Mouse (Mus musculus) ES-Bruce4 (cell line): ENCODE results near the gene Ccr1l1. TPM values are rescaled to one million over a fixed set of nuclear protein-coding genes. Genes with fewer than 3 reads are reported as not detected.

Experiments
- H3K27ac ChIP-seq: 2 replicates; pipeline ENCODE4 v1.5.1; 2012; ENCODE audit warnings: low read length, inconsistent platforms; ENCODE audit not compliant: insufficient read depth
- H3K27me3 ChIP-seq: 2 replicates; pipeline ENCODE4 v1.6.1; 2012; ENCODE audit warnings: mild to moderate bottlenecking, low read length, inconsistent platforms; ENCODE audit not compliant: control insufficient read depth, poor library complexity, insufficient read depth, severe bottlenecking
- H3K36me3 ChIP-seq: 2 replicates; pipeline ENCODE4 v1.6.1; 2012; ENCODE audit warnings: inconsistent platforms, mild to moderate bottlenecking, low read length, moderate library complexity; ENCODE audit not compliant: control insufficient read depth, poor library complexity, insufficient read depth, severe bottlenecking
- H3K4me1 ChIP-seq: one replicate; pipeline ENCODE4 v1.8.1; 2011; ENCODE audit warnings: low read length; ENCODE audit not compliant: control insufficient read depth, insufficient read depth
- H3K4me3 ChIP-seq: 2 replicates; pipeline ENCODE4 v1.5.1; 2011; ENCODE audit warnings: low read depth, mild to moderate bottlenecking, low read length
- H3K9ac ChIP-seq: 2 replicates; pipeline ENCODE4 v1.6.1; 2012; ENCODE audit warnings: low read depth, mild to moderate bottlenecking, inconsistent platforms; ENCODE audit not compliant: poor library complexity, severe bottlenecking
- H3K9me3 ChIP-seq: replicated peaks from 2 replicates; pipeline ENCODE4 v1.6.1; 2012; ENCODE audit warnings: mild to moderate bottlenecking, low read length, inconsistent platforms; ENCODE audit not compliant: control insufficient read depth, poor library complexity, insufficient read depth, severe bottlenecking
- CTCF ChIP-seq: IDR thresholded peaks from one replicate; pipeline ENCODE4 v1.8.1; 2011; ENCODE audit warnings: low read depth, low read length
- EP300 ChIP-seq: IDR thresholded peaks from 2 replicates; pipeline ENCODE4 v1.6.1; 2011; ENCODE audit warnings: low read depth, low read length; ENCODE audit not compliant: insufficient read depth
- POLR2A ChIP-seq: IDR thresholded peaks from one replicate; pipeline ENCODE4 v1.8.1; 2011; ENCODE audit warnings: low read length; ENCODE audit not compliant: insufficient read depth
- polyA plus RNA-seq: library from polyadenylated mRNA; stranded (reverse); fragments of >200 nt; gene quantifications from 2 replicates; pipeline ENCODE4 v1.2.4, GENCODE M21; 2011; ENCODE audit warnings: low read depth; ENCODE audit not compliant: missing spikeins, insufficient read depth, insufficient read length

Ccr1l1 gene
- polyA plus RNA-seq, 1 experiment, result not detected

GRCm38 (mm10) chr9:123933716-123934445 lies 44.3 kb downstream of the Ccr1l1 start:
- H3K36me3 ChIP-seq, result no peaks in the 10 kb centered on the region
- H3K27ac ChIP-seq, result no peak overlapping the region
- H3K9me3 ChIP-seq, result no peaks in the 10 kb centered on the region
- H3K4me1 ChIP-seq, result no peaks in the 10 kb centered on the region
- H3K4me3 ChIP-seq, result no peak overlapping the region
- H3K9ac ChIP-seq, result no peak overlapping the region
- H3K27me3 ChIP-seq, result no peaks in the 10 kb centered on the region; the same call in 1 of the 2 replicates
- TF ChIP-seq POLR2A (no peak), CTCF (no peak), EP300 (no peak)

- H3K4me1 ChIP-seq, result peaks cover under 1% of the 10 kb centered on the region
- H3K9me3 ChIP-seq, result no peaks in the 10 kb centered on the region
- H3K9ac ChIP-seq, result no peak overlapping the region
- H3K4me3 ChIP-seq, result no peak overlapping the region
- no peaks in the 10 kb centered on the region; the same call in 1 of the 2 replicates for H3K27me3 ChIP-seq
- no peak overlapping the region for H3K27ac ChIP-seq
- TF ChIP-seq POLR2A (no peak), EP300 (no peak), CTCF (no peak)
- no peaks in the 10 kb centered on the region for H3K36me3 ChIP-seq
Observed at GRCm38 (mm10) chr9:123932911-123933675, 45.1 kb downstream of the Ccr1l1 start.

- Histone ChIP-seq H3K4me3 (no peak overlapping the region), H3K9ac (no peak overlapping the region), H3K36me3 (no peaks in the 10 kb centered on the region), H3K27ac (no peak overlapping the region), H3K9me3 (no peaks in the 10 kb centered on the region), H3K4me1 (peaks cover 4% of the 10 kb centered on the region), H3K27me3 (no peaks in the 10 kb centered on the region; the same call in 1 of the 2 replicates)
- TF ChIP-seq CTCF (no peak), POLR2A (no peak), EP300 (no peak)
Observed at GRCm38 (mm10) chr9:123931761-123932700, 46.2 kb downstream of the Ccr1l1 start.

DNA sequence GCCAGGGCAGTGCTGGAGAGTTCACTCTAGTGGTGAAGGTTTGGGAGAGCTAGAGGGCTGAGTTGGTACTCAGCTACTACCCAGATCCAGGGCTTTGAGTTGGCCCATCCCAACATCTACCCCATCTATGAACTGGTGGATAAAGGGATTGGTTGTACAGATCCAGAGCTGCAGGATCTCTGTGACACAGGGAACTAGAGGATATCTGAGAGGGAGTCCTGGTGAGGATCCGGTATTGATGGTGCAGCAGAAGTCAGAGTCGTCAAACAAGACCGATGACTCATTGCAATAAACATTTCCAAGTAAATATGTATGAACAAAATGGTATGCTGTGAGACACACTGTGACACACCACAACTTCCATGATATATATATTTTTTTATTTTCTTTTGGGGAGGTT lies 47.3 kb downstream of the Ccr1l1 start:
- Histone ChIP-seq H3K4me1 (peaks cover 4% of the 10 kb centered on the region), H3K9ac (no peak overlapping the region), H3K36me3 (no peaks in the 10 kb centered on the region), H3K4me3 (no peak overlapping the region), H3K27me3 (no peaks in the 10 kb centered on the region; the same call in 1 of the 2 replicates), H3K27ac (no peak overlapping the region), H3K9me3 (no peaks in the 10 kb centered on the region)
- TF ChIP-seq EP300 (no peak), POLR2A (no peak), CTCF (no peak)

GRCm38 (mm10) chr9:123930476-123930875 lies 47.7 kb downstream of the Ccr1l1 start:
- no peaks in the 10 kb centered on the region for H3K36me3 ChIP-seq
- H3K9me3 ChIP-seq, result no peaks in the 10 kb centered on the region
- no peak overlapping the region for H3K4me3 ChIP-seq
- H3K27ac ChIP-seq, result no peak overlapping the region
- no peak overlapping the region for H3K9ac ChIP-seq
- no peaks in the 10 kb centered on the region; the same call in 1 of the 2 replicates for H3K27me3 ChIP-seq
- TF ChIP-seq POLR2A, result no peak
- TF ChIP-seq EP300, result no peak
- no peak for TF ChIP-seq CTCF
- peaks cover 4% of the 10 kb centered on the region for H3K4me1 ChIP-seq
